Mouse (Mus musculus) testis, adult 2 months (tissue): Measurements from ENCODE around the gene Opn4.

Source experiments
- CTCF ChIP-seq: fragments of 200-500 bp; IDR thresholded peaks from 2 replicates; pipeline ENCODE4 v1.5.1; 2012; ENCODE audit warnings: low read depth, mild to moderate bottlenecking, inconsistent platforms, low read length, moderate library complexity; ENCODE audit not compliant: control insufficient read depth, insufficient read depth, insufficient replicate concordance
- POLR2A ChIP-seq: fragments of 200-500 bp; IDR thresholded peaks from 2 replicates; pipeline ENCODE4 v1.6.1; 2012; ENCODE audit warnings: low read depth, mild to moderate bottlenecking, inconsistent platforms, low read length, moderate library complexity; ENCODE audit not compliant: control insufficient read depth

DNA sequence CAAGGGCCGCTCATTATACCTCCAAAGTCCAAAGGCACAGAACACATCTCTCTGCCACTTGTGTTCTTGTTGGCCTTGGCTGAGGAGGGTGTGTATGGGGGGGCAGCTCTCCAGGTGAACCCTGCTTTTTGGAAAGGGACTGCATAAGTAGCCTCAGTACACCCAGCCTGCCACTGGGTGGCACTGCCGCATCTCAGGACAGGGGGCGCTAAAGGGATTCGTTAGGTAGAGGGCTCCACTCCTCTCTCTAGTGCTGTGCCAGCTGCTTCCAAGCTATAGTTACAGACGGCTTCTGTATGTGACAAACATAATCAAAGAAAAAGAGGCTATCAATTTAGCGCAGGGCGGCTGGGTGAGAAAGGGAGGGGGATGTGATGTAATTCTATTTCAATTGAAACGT lies 16.9 kb upstream of the Opn4 start:
- TF ChIP-seq CTCF: peak; percentile 85
- no peak for TF ChIP-seq POLR2A
